Mouse (Mus musculus) layer of hippocampus, adult 9-11 months (tissue): ENCODE data around the gene Gm8994.

ENCODE experiments used
- DNase-seq: peaks from one replicate; pipeline ENCODE4 v3.0.0; 2022

The Gm8994 gene

DNA sequence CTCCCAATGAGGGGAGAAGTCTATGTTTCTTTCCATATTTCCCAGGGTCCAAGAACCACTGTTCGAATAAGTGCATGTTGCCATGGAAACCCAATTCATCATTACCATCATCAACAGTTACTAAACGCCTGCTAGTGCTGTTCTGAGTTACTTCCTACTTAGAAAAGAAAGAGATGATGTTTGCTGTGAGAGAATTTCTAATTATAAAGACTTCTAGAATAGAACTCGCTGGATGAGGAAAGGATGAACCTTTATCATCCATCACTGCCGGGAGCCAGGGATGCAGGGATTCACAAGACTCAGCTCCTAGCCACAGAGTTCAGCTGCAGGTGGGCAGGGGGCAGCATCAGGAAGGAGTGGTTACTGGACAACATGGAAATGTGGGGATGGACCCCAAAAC, 36.7 kb downstream of the Gm8994 start:
- no peak for DNase-seq

DNA sequence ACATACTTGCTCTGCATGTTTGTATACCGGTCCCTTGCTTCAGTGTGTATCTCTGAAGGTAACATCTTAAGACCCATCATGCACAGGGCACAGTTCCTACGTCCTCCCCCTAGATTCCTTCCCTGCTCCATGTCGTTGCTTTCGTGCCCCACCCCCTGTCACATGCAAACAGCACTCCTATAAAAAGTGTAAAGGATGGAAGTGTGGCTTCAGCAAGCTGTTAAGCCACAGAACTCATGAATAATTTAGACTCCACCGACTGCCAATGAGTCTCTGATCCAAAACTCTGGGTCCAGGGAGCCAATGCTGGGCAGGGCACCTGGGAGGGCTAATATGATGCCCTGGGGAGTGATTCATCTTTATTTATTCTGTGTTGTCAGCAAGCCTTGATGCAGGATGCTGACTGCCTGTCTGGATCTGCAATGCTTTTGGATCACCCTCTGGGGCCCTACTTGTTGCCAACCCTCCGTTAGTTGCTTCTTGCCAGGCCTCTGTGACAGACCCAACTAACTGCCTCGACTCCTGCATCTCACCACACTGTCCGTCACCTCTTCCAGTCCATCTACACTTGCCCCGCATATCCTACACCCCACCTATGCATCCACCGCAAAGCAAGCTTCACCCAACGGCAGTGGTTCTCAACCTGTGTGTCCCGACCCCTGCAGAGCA, 37.2 kb downstream of the Gm8994 start:
- DNase-seq = peak; percentile 29

- no peak for DNase-seq
Observed at GRCm38 (mm10) chr6:136376097-136376496, 48.8 kb downstream of the Gm8994 start.
